Mouse (Mus musculus) stomach, postnatal 0 days (tissue): ENCODE measurements around the gene Gm12800. TPM values are rescaled to one million over a fixed set of nuclear protein-coding genes. Genes with fewer than 3 reads are reported as not detected.
A peak's percentile ranks its signal among the peaks of the same experiment; 100 is the strongest.
"Not testable (repeated sequence)": the region's sequence is repeated elsewhere in the genome, so short reads cannot be mapped to it uniquely, and the experiment has no call there.

ENCODE experiments used
- ATAC-seq: fragments of 200-750 bp; cut with Nextera tagmentation; 2 replicates; pipeline ENCODE4 v1.8.0; 2017; ENCODE audit not compliant: low FRiP score, low TSS enrichment
- DNase-seq: peaks from one replicate; pipeline ENCODE4 v3.0.0-alpha.2; 2016; ENCODE audit warnings: low spot score
- H3K27ac ChIP-seq: fragments of 300-500 bp; sonication (generic); replicated peaks from 2 replicates; pipeline ENCODE4 v1.5.1; 2014; ENCODE audit warnings: mild to moderate bottlenecking, control low read depth
- H3K27me3 ChIP-seq: fragments of 300-500 bp; sonication (generic); 2 replicates; pipeline ENCODE4 v1.6.1; 2014; ENCODE audit warnings: low read length; ENCODE audit not compliant: control insufficient read depth, insufficient read depth
- H3K36me3 ChIP-seq: fragments of 300-500 bp; sonication (generic); 2 replicates; pipeline ENCODE4 v1.6.1; 2014; ENCODE audit warnings: low read length, mixed read lengths; ENCODE audit not compliant: control insufficient read depth, insufficient read depth
- H3K4me1 ChIP-seq: fragments of 300-500 bp; sonication (generic); replicated peaks from 2 replicates; pipeline ENCODE4 v1.6.1; 2014; ENCODE audit warnings: antibody characterized with exemption; ENCODE audit not compliant: control insufficient read depth, insufficient read depth
- H3K4me2 ChIP-seq: fragments of 300-500 bp; sonication (generic); replicated peaks from 2 replicates; pipeline ENCODE4 v1.6.1; 2014; ENCODE audit warnings: low read depth, mild to moderate bottlenecking, control low read depth, moderate library complexity
- H3K4me3 ChIP-seq: fragments of 300-500 bp; sonication (generic); 2 replicates; pipeline ENCODE4 v1.5.1; 2014; ENCODE audit warnings: low read depth, low read length, control low read depth
- H3K9ac ChIP-seq: fragments of 300-500 bp; sonication (generic); 2 replicates; pipeline ENCODE4 v1.6.1; 2014; ENCODE audit warnings: mild to moderate bottlenecking, low read length, control low read depth, mixed read lengths
- H3K9me3 ChIP-seq: fragments of 300-500 bp; sonication (generic); 2 replicates; pipeline ENCODE4 v1.6.1; 2016; ENCODE audit warnings: low read length; ENCODE audit not compliant: control insufficient read depth
- CTCF ChIP-seq: IDR thresholded peaks from 2 replicates; pipeline ENCODE4 v1.5.1; 2016; ENCODE audit warnings: antibody characterized with exemption, low read depth, mild to moderate bottlenecking, moderate library complexity
- EP300 ChIP-seq: optimal IDR thresholded peaks from 2 replicates; pipeline ENCODE3; 2016; ENCODE audit warnings: antibody characterized with exemption
- WGBS: fragments of 180-500 bp; shearing (Covaris S2); extraction: QIAGEN DNeasy Blood & Tissue Kit; methylation state at CpG from one replicate; pipeline ENCODE4 v1.1.7; 2014; 5-methylcytosine and 5-hydroxymethylcytosine counted together
- polyA plus RNA-seq: library from polyadenylated mRNA; unstranded; fragments of >200 nt; fragmentation: Nextera tagmentation; extraction: Ambion mirVana; gene quantifications from 2 replicates; pipeline ENCODE4 v1.2.1, GENCODE M21; 2015

Gene Gm12800
- polyA plus RNA-seq: not detected in 2 replicates

- H3K4me1 ChIP-seq, H3K36me3 ChIP-seq, H3K9ac ChIP-seq, DNase-seq, ATAC-seq, H3K4me3 ChIP-seq, H3K9me3 ChIP-seq, H3K27me3 ChIP-seq, H3K27ac ChIP-seq, H3K4me2 ChIP-seq: not testable (repeated sequence)
- 68% methylated on average over 2 of the region's 2 CpGs for WGBS
Measured at GRCm38 (mm10) chr4:101908821-101909220, at the start of gene Gm12800. Gene Gm12800 (plus strand): TSS chr4:101909121.

DNA sequence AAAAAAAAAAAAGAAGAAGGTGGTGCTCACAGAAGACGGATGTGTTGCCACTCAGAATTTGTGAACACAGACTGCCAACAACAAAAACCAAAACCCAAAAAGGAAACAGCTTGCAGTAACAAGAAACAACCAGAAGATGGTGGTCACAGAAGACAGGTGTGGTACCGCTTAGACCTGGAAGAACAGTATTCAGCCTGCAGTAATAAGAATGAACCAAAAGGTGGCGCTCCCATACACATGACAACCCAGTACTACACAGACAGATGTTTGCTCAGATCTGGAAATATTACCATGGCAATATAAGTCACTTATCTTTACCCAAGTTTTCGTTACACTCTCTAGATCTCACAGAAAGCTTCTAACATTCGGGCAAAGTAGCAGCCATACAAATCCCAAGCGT, 48.0 kb upstream of the Gm12800 start:
- ATAC-seq (no peak), DNase-seq (no peak)
- no peak overlapping the region for H3K27ac ChIP-seq
- H3K27me3 ChIP-seq: no peaks in the 10 kb centered on the region
- H3K4me1 ChIP-seq: no peaks in the 10 kb centered on the region
- H3K9me3 ChIP-seq: no peaks in the 10 kb centered on the region
- H3K4me3 ChIP-seq: no peak overlapping the region
- H3K9ac ChIP-seq: no peak overlapping the region
- no peak overlapping the region for H3K4me2 ChIP-seq
- TF ChIP-seq EP300 (no peak), CTCF (peak; percentile 66)
- 35% methylated on average over 6 of the region's 6 CpGs for WGBS
- no peaks in the 10 kb centered on the region for H3K36me3 ChIP-seq

DNA sequence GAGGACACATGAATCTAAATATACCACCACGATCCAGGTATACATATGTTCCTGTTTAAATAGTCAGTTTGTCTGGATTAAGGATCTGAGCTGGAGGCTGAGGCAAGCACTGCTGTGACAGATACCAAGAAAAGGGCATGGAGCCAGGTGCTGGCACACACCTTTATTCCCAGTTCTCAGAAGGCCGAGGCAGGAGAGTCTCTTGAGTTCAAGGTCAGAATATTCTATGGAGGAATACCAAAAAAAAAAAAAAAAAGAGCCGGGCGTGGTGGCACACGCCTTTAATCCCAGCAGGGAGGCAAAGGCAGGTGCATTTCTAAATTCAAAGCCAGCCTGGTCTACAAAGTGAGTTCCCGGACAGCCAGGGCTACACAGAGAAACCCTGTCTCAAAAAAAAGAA, 46.6 kb upstream of the Gm12800 start:
- DNase-seq (no peak), ATAC-seq (no peak)
- H3K9me3 ChIP-seq: no peaks in the 10 kb centered on the region
- H3K4me1 ChIP-seq: no peaks in the 10 kb centered on the region
- 89% methylated on average over 6 of the region's 6 CpGs for WGBS
- no peaks in the 10 kb centered on the region for H3K36me3 ChIP-seq
- H3K9ac ChIP-seq: no peak overlapping the region
- H3K27ac ChIP-seq: no peak overlapping the region
- H3K27me3 ChIP-seq: no peaks in the 10 kb centered on the region
- H3K4me2 ChIP-seq: no peak overlapping the region
- no peak for TF ChIP-seq EP300
- TF ChIP-seq CTCF: no peak
- H3K4me3 ChIP-seq: no peak overlapping the region

DNA sequence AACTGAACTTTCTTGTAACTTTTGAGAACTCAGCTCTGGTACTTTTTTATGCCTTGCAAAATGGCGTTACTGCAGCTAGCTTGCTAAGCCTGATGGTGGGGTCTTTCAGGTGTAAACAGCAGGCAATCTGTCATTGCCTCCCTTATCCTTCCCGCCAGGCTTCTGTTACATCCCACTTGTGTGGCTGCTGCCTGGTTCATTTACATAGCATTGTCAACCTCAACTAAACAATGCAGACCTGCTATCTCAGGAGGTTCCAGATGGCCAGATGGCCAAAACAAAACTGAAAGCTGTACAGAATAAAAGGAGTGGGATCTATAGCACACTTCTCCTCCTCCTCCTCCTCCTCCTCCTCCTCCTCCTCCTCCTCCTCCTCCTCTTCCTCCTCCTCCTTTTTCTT, 36.9 kb upstream of the Gm12800 start:
- not testable (repeated sequence) for ATAC-seq, H3K4me3 ChIP-seq, H3K27ac ChIP-seq, H3K4me2 ChIP-seq, DNase-seq, H3K9me3 ChIP-seq, H3K27me3 ChIP-seq, H3K4me1 ChIP-seq, H3K9ac ChIP-seq, H3K36me3 ChIP-seq
- WGBS: 66% methylated on average over 2 of the region's 2 CpGs

DNA sequence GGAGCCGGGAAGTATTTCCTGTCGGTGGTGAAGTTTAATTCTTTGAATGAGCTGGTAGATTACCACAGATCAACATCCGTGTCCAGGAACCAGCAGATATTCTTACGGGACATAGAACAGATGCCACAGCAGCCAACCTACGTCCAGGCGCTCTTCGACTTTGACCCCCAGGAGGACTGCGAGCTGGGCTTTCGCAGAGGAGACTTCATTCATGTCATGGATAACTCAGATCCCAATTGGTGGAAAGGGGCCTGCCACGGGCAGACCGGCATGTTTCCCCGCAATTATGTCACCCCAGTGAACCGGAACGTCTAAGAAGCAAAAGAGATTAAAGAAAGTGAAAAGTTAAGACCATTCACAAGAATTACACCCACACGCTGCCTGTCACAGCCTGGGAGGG, 33.2 kb upstream of the Gm12800 start:
- 75% methylated on average over 15 of the region's 15 CpGs for WGBS
- H3K9ac ChIP-seq, H3K27ac ChIP-seq: not testable (repeated sequence)

GRCm38 (mm10) chr4:101883641-101884040, 25.3 kb upstream of the Gm12800 start:
- ATAC-seq (no peak), DNase-seq (no peak)
- 25% methylated on average over 3 of the region's 3 CpGs for WGBS
- no peak overlapping the region for H3K4me3 ChIP-seq
- no peaks in the 10 kb centered on the region for H3K9me3 ChIP-seq
- no peak overlapping the region for H3K4me2 ChIP-seq
- no peaks in the 10 kb centered on the region for H3K36me3 ChIP-seq
- H3K27me3 ChIP-seq: no peaks in the 10 kb centered on the region
- no peak overlapping the region for H3K27ac ChIP-seq
- no peaks in the 10 kb centered on the region for H3K4me1 ChIP-seq
- no peak overlapping the region for H3K9ac ChIP-seq
- TF ChIP-seq EP300: no peak
- no peak for TF ChIP-seq CTCF

More for the DNA sequence above, 33.2 kb upstream of the Gm12800 start:
- DNase-seq, H3K4me2 ChIP-seq, ATAC-seq, H3K27me3 ChIP-seq, H3K36me3 ChIP-seq, H3K9me3 ChIP-seq, H3K4me1 ChIP-seq, H3K4me3 ChIP-seq: not testable (repeated sequence)

DNA sequence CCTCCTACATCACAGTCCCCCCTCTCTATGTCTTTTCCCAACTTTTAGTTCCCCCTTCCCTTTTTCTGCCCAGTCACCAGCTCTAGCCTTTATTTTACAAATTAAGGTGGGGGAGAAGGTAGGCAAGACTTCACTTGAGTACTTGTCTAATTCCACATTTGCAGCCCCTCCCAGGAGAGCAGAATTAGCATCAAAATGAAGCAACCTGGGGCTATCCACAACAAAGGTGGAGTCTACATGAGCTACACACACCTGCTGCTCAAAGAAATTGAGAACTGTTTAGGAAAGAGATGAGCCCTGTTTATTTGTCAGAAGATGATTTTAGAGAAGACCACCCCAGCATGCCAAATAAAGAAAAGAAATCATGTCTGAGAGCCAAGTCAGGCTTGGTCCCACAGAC, 19.5 kb upstream of the Gm12800 start:
- Histone ChIP-seq H3K4me2 (no peak overlapping the region), H3K4me1 (no peaks in the 10 kb centered on the region), H3K27me3 (no peaks in the 10 kb centered on the region), H3K9me3 (no peaks in the 10 kb centered on the region), H3K27ac (no peak overlapping the region), H3K9ac (no peak overlapping the region), H3K4me3 (no peak overlapping the region), H3K36me3 (no peaks in the 10 kb centered on the region)
- no peak for DNase-seq
- ATAC-seq: no peak
- TF ChIP-seq EP300 (no peak), CTCF (no peak)
